Mouse (Mus musculus): ENCODE measurements at regions not wholly inside any gene's neighbourhood (a gene's known extent, or its start where the extent isn't known, plus 50 kb on each side); places are given as distances from the start of the nearest gene placed in this dataset.
A peak's percentile ranks its signal among the peaks of the same experiment; 100 is the strongest.

GRCm38 (mm10) chr5:93328059-93328458 lies 61.0 kb downstream of the Ccng2 start:
- peak; percentile 1 for DNase-seq (ENCODE audit: extremely low read depth, insufficient read length, low spot score)

GRCm38 (mm10) chr5:93330851-93331250 lies 63.8 kb downstream of the Ccng2 start:
- DNase-seq (ENCODE audit: extremely low read depth, insufficient read length, low spot score): no peak

GRCm38 (mm10) chr5:93353101-93353500 lies 86.0 kb downstream of the Ccng2 start:
- no peak for DNase-seq (ENCODE audit: extremely low read depth, insufficient read length, low spot score)

Measured in 3134 (cell line).